Mouse (Mus musculus): ENCODE data around the gene Ankmy1. TPM values are rescaled to one million over a fixed set of nuclear protein-coding genes. Genes with fewer than 3 reads are reported as not detected.

The Ankmy1 gene
- total RNA-seq, 2 experiments from 2014 or later: 0.32 TPM; not detected in 1

GRCm38 (mm10) chr1:92877431-92877978, 25.2 kb downstream of the Ankmy1 start:
- no peak for DNase-seq
- intact Hi-C loops (cut with DNase I): no loop called here

DNA sequence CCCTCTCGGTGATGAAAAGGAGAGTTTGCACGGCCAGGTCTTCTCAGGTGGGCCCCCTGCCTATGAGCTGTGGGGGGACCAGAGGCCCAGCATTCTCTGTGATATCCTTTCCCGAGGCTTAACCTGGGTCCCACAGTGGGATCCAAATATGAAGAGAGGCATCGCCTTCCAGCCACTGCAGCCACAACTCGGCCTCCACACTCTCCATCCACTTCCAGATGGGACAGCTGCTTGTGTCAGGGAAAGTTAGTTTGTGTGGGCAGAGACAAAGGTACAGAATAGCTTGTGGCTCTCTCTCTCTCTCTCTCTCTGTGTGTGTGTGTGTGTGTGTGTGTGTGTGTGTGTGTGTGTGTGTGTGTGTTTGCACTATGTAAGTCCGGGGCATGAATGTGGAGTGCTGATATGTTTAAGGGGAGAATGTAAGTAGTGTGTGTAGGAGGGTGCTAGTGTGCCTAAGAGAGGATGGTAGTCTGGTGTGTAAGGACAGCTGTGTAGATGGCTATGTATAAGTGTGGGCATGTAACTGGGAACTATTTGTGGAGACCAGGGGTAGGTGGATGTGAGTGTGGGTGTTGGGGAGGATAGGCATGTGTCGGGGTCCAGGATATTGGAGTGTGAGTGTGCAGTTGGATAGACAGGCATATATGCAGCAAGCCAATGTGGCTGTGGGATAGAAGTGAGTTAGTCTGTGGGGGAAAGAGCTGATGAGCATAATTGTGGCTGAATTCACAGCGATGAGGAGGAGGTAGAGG, 27.2 kb downstream of the Ankmy1 start:
- DNase-seq: no peak
- intact Hi-C loops (cut with DNase I): no loop called here

- intact Hi-C loops (cut with DNase I): no loop called here
- DNase-seq: no peak
Measured at GRCm38 (mm10) chr1:92874011-92874410, 28.7 kb downstream of the Ankmy1 start.

DNA sequence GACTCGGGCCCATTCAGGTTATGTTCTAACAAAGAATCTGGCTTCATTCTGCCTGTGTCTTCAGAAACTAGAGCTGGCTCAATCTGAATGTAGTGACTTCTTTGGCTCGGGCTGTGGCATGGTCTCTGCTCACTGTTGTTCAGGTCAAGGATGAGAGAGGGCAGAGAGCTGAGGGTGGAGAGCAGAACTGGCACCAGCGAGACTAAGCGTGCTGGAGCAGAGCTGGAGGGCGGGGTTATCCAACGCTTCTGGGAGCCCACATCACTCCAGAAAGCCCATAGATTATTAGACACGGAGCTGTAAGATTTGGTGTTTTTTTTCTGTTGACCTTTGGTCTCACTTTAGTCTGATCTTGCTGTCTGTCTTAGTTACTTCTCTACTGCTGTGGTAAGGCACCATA, 30.0 kb downstream of the Ankmy1 start:
- intact Hi-C loops (cut with DNase I): no loop called here

GRCm38 (mm10) chr1:92869985-92870384, 32.7 kb downstream of the Ankmy1 start:
- intact Hi-C loops (cut with DNase I): no loop called here
- no peak for DNase-seq

More for the DNA sequence above, 30.0 kb downstream of the Ankmy1 start:
- no peak for DNase-seq

- no peak for DNase-seq
- intact Hi-C loops (cut with DNase I): no loop called here
Measured at GRCm38 (mm10) chr1:92866170-92866569, 36.5 kb downstream of the Ankmy1 start.

GRCm38 (mm10) chr1:92863268-92863667, 39.4 kb downstream of the Ankmy1 start:
- DNase-seq: no peak
- intact Hi-C loops (cut with DNase I): no loop called here

DNA sequence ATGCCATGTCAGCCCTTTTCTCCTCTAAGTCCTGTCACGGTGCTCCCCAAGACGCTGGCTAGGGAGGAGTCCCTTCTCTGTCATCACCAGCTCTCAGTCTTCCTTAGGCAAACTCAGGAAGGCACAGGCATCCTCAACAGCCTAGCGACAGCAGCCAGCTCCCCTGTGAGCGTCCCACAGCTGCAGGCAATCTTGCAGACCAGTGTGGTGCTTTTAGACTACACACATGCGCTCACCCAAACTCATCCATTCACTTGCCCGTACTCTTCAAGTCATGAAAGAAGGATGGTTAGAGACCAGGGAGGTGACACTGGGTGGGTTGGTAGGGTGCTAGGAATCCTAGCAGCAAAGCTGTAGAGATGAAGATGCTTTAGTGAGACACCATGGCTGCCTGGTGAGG, 41.2 kb downstream of the Ankmy1 start:
- intact Hi-C loops (cut with DNase I): no loop called here
- no peak for DNase-seq

- intact Hi-C loops (cut with DNase I): no loop called here
- peak; percentile 40 to 45 for DNase-seq
Measured at GRCm38 (mm10) chr1:92852450-92852849, 50.3 kb downstream of the Ankmy1 start.

DNA sequence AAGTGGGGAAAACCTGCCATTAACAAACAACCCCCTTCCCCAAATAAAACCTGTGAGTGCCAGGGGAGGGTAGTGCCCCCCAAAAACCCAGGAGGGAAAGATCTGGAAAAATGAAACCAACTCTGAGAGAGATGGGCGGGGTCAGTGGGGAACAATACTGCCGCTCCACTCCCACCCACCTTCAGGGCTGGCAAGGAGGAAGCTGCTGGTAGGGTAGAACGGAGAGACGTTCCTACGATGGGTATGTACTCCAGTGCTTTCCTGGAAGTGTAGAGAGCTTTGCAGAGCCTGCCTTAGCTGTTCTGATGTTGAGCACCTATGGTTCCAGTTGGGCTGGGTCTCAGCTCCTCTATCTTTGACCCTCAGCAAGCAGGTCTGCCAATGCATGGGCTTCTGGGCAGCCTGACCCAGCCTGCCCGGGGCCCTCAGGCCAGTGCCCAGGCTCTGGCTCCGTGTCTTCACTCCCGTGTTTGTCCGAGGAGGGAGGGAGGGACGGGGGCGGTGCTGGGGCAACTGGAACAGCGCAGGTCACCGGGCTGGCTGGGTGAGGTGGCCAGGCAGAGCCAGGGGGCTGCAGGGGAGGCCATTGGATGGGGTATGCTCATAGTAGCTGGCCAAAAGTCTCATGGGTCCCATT, 52.6 kb downstream of the Ankmy1 start:
- intact Hi-C loops (cut with DNase I): no loop called here
- DNase-seq: no peak

DNA sequence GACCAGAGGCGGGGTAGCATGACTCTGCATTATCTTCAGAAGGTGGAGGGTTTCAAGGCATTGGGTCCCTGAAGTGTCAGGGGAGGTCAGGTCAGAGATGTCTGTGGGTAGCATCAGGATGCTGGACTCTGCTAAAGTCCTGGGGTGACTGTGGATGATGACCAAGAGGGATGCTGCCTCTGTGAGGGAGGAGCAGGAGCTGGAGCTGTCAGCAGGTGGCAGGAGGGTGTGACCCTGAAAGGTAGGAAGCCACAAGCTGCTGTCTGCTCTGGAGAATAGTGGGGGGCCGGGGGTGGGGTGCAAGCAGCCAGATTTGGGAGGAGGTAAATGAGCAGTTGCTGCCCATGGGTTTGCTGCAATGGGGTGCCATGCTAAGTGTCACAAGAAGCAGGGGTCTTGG, 53.2 kb downstream of the Ankmy1 start:
- DNase-seq: no peak
- intact Hi-C loops (cut with DNase I): no loop called here

DNA sequence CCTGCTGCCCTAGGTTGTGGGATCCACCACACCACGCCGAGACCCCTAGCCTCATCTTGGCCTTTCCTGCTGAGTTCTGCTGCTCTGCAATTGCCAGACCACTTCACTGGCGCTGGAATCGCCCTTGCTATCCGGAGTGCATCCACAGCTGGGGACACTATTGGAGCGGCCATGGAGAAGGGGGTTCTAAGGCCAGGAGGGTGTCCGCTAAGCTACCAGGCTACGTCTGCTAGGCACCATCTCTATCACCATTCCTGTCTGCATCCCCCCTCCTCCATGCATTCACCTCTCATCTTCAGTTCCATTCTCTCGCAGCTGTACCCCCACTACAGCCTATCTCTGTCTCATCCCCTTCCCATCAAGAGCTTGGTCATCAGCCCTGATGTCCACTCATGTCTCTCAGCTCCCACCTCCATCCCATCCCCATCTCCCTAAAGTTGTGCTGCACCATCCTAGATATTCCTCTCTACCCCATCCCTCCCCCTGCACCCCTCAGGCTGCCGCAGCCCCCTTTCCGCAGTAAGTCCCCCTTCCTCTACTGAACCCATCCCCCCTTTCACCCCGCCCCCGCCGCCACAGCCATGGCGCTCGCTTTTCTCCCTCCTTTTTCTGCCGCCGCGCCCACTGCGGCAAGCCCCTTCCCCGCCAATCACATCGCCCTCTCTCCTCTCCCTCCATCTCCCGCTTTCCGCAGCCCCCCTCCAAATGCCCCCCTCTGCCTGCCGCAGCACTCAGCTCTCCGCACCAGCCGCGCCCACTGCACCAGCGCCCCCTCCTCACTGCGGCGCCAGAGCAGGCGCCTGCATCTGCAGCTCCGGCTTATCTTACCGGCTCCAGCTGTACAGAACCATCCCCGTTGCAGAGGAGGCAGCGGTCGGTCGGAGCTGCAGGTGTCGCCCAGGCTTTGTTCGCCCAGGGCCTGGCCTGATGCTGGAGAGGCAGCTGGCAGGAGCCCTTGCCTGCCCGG, 54.5 kb downstream of the Ankmy1 start:
- no peak for DNase-seq
- intact Hi-C loops (cut with DNase I): no loop called here

DNA sequence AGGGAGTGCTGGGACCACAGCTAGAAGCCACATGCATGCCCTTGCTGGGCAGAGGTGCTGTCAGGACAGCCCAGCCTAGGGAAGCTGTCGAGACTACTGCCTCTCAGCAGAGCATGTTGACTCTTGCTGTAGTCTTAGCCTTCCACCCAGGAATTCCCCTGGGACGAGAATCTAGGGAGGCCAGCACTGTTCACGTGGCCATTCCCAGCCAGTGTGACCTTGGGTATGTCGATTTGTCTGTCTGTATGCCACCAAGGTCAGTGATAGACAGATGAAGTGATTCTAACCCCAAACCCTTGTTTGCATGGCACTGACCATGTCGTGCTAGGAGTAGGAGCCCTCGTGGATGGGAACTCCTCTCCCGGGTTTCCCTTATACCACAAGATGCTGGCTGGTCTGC, 56.8 kb downstream of the Ankmy1 start:
- no peak for DNase-seq
- intact Hi-C loops (cut with DNase I): no loop called here

DNA sequence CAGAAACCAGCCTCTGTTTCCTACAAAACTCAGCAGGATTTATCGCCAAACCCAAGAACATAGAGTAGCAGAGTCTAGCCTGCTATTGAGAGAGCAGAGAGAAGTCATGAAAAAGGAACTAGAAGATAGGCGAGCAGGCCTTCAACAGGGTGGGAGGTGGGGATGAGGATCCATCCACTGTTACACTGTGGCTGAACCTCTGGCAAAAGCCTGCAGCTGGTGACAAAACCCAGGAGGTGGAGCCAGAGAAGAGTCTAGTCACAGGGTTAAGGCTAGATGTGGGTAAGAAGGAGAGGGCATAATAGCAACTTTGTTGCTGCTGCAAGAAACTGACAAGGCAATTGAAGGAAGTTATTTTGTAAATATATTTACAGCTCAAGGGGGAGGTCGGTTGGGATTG, 61.3 kb downstream of the Ankmy1 start:
- intact Hi-C loops (cut with DNase I): loop anchor here (5.0 kb wide), 1 partner anchor 56 kb away; no protein-coding TSS in a partner anchor
- DNase-seq: no peak

- peak in 1 of 2 experiments; percentile 36 for DNase-seq
- intact Hi-C loops (cut with DNase I): loop anchor here (5.0 kb wide), 1 partner anchor 57 kb away; no protein-coding TSS in a partner anchor
Measured at GRCm38 (mm10) chr1:92840231-92840890, 62.3 kb downstream of the Ankmy1 start.

GRCm38 (mm10) chr1:92839211-92839610, 63.5 kb downstream of the Ankmy1 start:
- no peak for DNase-seq
- intact Hi-C loops (cut with DNase I): no loop called here

DNA sequence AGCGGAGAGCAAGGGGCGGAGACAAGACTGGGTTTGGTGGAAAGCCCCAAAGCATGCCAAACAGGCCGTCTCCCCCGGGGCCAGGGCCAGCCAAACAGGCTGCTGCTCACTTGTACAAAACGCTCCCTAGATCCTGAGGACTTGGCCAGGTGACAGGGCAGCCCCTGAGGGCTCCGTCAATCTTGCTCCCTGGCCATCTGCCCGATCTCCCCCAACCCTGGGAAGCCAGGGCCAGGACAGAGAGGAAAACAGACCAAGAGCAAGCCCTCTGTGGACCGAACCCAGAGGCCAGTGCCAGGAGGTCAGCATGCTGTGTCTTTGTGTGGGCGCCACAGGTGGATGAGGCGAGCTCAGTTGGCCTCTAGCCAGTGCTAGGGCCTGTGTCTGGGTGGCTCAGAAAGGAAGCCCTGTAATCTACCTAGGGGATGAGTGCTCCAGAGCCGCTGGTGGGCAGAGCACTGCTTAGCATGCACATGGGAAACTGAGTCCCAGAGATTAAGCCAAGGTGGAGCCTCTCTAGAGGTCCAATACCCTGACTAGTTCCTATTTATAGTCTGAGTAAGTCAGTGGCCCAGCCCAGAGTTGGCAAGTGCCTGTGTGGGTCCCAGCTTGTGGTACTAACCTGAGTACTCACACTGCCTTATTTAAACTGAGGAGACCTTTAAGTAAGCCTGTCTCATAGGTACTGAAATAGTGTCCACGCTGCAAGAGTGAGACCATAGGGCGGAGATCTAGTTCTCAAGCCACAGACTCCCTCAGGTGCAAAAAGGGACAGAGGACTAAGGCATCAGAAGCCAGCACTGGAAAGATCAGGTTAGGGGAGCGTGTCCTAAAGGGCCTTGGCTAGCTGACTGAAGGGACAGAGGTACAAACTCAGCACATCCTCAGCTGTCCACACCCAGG, 64.5 kb downstream of the Ankmy1 start:
- DNase-seq: peak; percentile 34 to 39
- intact Hi-C loops (cut with DNase I): no loop called here

DNA sequence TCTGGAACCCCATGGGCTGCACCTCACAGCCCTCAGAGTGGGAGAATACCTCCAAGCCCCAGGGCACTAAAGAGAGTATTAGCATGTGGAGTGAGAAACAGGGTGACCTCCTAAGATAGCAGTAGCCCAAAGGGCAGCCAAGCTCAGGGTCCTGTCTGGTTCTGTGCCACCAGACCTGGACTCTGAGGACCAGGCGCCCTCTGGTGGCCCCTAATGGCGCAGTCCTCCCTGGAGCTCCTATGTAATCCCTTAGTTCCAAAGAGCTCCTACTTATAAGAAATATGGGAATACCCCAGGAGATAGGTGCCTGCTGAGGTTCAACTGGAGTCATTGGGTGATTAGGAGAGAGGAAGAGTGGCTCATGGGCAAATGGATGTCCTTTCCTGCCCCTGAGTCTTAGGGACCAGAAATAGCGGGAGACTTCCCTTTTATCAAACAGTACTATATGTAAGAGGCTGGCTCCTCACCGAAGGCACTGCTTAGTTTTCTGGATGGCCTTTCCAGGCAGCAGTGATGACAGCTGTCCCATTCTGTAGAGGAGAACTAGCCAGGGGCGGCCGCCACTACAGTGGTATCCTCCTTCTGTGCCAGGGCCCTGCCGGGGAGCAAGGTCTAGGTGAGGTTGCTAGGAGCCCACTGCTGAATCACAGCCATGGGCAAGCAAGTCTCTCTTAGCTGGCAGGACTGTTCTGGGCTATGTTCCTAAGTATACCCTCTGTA, 68.6 kb downstream of the Ankmy1 start:
- intact Hi-C loops (cut with DNase I): loop anchor here (1.0 to 5.0 kb wide), 5 partner anchors 62 to 312 kb away; no protein-coding TSS in a partner anchor
- peak; percentile 87 to 89 for DNase-seq
